Mouse (Mus musculus): ENCODE measurements around the gene Kctd17.

DNA sequence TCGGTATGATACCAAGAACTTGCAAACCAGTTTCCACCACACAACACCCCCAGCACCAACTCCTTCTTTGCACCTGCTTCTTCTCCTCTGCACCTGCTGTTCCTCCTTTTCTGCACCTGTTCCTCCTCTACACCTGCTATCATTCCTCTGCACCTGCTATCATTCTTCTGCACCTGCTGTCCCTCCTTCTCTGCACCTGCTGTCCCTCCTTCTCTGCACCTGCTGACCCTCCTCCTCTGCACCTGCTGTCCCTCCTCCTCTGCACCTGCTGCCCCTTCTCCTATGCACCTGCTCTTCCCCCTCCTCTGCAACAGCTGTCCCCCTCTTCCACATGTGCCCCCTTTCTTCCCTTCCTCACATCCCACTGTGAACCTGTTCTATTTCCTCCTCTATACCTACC, 58.2 kb downstream of the Kctd17 start:
- no peak for TF ChIP-seq CTCF (IDR thresholded peaks at IDR 0.05; ENCODE audit: insufficient read depth, low read length)
- TF ChIP-seq POLR2A (IDR thresholded peaks at IDR 0.05; ENCODE audit: borderline replicate concordance, extremely low read depth, low read depth, low read length) = no peak

All from lung, adult 2 months (tissue).